Mouse (Mus musculus): ENCODE measurements around the gene Shisal2b.

DNA sequence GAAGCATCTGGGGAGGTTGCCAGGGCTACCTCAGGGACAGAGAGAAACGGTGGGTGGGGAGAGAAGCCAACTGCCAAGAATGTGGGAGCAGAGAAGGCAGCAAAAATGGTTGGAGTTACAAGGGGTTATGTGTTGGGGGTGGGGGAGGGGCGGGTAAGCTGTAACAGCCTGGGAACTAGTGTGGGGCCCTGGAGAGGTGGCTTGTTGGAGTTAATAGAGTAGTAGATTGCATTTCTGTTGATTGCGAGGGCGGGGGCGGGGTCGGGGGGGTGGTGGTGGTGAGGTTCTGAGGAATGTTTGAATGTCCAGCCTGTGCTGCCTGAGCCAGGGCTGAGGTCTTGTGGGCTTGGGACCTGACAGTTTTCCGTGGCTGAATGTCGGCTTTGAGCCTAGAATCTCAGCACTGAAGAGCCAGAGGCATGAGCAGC lies 41.3 kb downstream of the Shisal2b start:
- TF ChIP-seq CTCF (IDR thresholded peaks at IDR 0.05; ENCODE audit: extremely low read depth, insufficient read depth, insufficient read length, insufficient replicate concordance) (no peak), POLR2A (IDR thresholded peaks at IDR 0.05; ENCODE audit: low read depth, low read length) (no peak)

Data from spleen, adult 2 months (tissue).